Mouse (Mus musculus) brown adipose tissue, adult 24 weeks (tissue): ENCODE measurements around the gene Gm43518. TPM values are rescaled to one million over a fixed set of nuclear protein-coding genes. Genes with fewer than 3 reads are reported as not detected.

Experiments used
- H3K27ac ChIP-seq: fragments of 200-500 bp; replicated peaks from 2 replicates; pipeline ENCODE4 v1.5.1; 2012; ENCODE audit warnings: low read depth, mild to moderate bottlenecking, low read length
- H3K4me1 ChIP-seq: fragments of 200-500 bp; 2 replicates; pipeline ENCODE4 v1.6.1; 2012; ENCODE audit warnings: low read length, mixed read lengths; ENCODE audit not compliant: control insufficient read depth, insufficient read depth, insufficient read length
- H3K4me3 ChIP-seq: fragments of 200-500 bp; 2 replicates; pipeline ENCODE4 v1.5.1; 2012; ENCODE audit warnings: low read depth, mild to moderate bottlenecking, low read length, moderate library complexity; ENCODE audit not compliant: insufficient read depth
- polyA plus RNA-seq: library from polyadenylated mRNA; stranded (reverse); fragments of >200 nt; gene quantifications from 2 replicates; pipeline ENCODE4 v1.2.4, GENCODE M21; 2012; ENCODE audit not compliant: missing spikeins, insufficient read depth, insufficient read length

The Gm43518 gene
- polyA plus RNA-seq: not detected in 2 replicates

DNA sequence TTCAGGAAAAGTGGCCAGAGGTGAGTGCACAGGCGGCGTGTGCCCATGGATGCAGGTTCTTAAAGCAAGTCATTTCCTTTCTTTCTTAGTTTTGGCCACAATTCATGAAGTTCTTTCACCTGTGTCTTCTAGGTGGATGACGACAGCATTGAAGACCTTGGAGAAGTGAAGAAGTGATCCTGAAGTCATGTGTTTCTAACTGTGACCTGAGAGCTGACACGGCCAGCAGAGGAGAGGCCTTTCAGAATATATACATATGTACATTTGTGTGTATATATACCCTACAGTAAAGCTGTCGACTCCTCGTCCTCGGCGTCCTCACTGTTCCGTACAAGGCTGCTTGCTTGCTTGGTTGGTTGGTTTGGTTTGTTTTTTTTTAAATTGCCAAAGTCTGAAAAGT lies at the start of gene Gm43518:
Gene Gm43518 (plus strand): TSS at position 301 of the 400 bp plus-strand sequence.
- H3K27ac ChIP-seq: no peak within 1 kb of the TSS
- peaks cover 2% of the 10 kb centered on the region for H3K4me1 ChIP-seq
- H3K4me3 ChIP-seq: no peak within 1 kb of the TSS

DNA sequence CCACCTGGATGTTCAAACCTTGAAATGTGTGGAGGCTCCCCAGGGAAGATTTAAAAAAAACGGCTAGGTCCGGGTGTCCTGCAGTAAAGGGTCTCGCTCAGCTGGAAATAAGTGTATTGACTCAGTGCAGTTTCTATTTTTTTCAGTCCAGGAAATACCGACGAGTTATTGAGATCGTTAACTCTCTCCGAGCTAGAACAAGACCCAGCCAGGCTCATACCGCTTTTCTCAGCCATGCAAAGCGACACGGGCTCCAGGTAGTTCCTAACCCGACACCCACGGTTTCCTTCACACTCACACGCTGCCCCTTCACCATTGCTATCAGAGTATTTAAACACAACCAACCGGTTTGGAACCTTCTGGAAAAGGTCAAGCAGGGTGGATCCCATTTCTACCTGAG lies 49.2 kb upstream of the Gm43518 start:
- H3K27ac ChIP-seq: no peak overlapping the region; the same call in 1 of the 2 replicates
- H3K4me1 ChIP-seq: peaks cover 23% of the 10 kb centered on the region
- H3K4me3 ChIP-seq: peak overlapping the region; percentile 48

GRCm38 (mm10) chr5:123879928-123880327 lies 47.3 kb upstream of the Gm43518 start, which contains the start of gene Hcar1:
TSS of gene Hcar1 (minus strand) at chr5:123880020.
- H3K27ac ChIP-seq: no peak within 1 kb of the TSS; the same call in 1 of the 2 replicates
- peak within 1 kb of the TSS; percentile 48 for H3K4me3 ChIP-seq

GRCm38 (mm10) chr5:123880778-123881177 lies 46.4 kb upstream of the Gm43518 start:
- no peak overlapping the region for H3K27ac ChIP-seq
- no peak overlapping the region for H3K4me3 ChIP-seq
- H3K4me1 ChIP-seq: peaks cover 14% of the 10 kb centered on the region

More at GRCm38 (mm10) chr5:123879928-123880327, 47.3 kb upstream of the Gm43518 start, which contains the start of gene Hcar1:
- H3K4me1 ChIP-seq: peaks cover 14% of the 10 kb centered on the region

GRCm38 (mm10) chr5:123883891-123884290 lies 43.3 kb upstream of the Gm43518 start:
- Histone ChIP-seq H3K27ac (no peak overlapping the region), H3K4me1 (peaks cover 6% of the 10 kb centered on the region), H3K4me3 (no peak overlapping the region)

GRCm38 (mm10) chr5:123884332-123884731 lies 42.9 kb upstream of the Gm43518 start:
- Histone ChIP-seq H3K4me1 (peaks cover 2% of the 10 kb centered on the region), H3K27ac (no peak overlapping the region)

DNA sequence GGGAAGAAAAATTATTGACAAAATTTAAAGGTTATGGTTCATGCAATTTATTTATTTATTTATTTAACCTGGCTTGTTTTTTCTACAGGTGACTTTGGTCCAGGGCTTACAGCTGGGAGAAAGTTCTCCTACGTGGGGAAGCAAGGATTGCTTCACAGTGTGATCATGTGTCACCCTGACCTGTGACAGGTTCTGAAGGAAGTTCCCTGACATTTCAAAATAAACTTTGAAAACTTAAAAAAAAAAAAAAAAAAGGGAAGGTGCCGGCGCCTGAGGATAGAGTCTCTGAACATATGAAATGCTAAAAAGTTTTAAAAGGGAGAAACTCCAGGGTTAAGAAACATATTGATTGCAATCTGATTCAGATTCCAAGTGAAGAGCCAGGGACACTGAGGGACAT lies 40.9 kb upstream of the Gm43518 start:
- Histone ChIP-seq H3K27ac (no peak overlapping the region), H3K4me3 (no peak overlapping the region), H3K4me1 (no peaks in the 10 kb centered on the region)

More at GRCm38 (mm10) chr5:123884332-123884731, 42.9 kb upstream of the Gm43518 start:
- H3K4me3 ChIP-seq: no peak overlapping the region

GRCm38 (mm10) chr5:123890312-123890711 lies 36.9 kb upstream of the Gm43518 start:
- Histone ChIP-seq H3K4me1 (peaks cover 3% of the 10 kb centered on the region), H3K4me3 (no peak overlapping the region)

GRCm38 (mm10) chr5:123890987-123891386 lies 36.2 kb upstream of the Gm43518 start:
- Histone ChIP-seq H3K4me1 (peaks cover 3% of the 10 kb centered on the region), H3K4me3 (no peak overlapping the region), H3K27ac (no peak overlapping the region)

More at GRCm38 (mm10) chr5:123890312-123890711, 36.9 kb upstream of the Gm43518 start:
- H3K27ac ChIP-seq: no peak overlapping the region

GRCm38 (mm10) chr5:123891669-123892068 lies 35.5 kb upstream of the Gm43518 start:
- H3K4me1 ChIP-seq: peaks cover 3% of the 10 kb centered on the region
- no peak overlapping the region for H3K4me3 ChIP-seq
- H3K27ac ChIP-seq: no peak overlapping the region

GRCm38 (mm10) chr5:123893520-123893919 lies 33.7 kb upstream of the Gm43518 start:
- Histone ChIP-seq H3K27ac (no peak overlapping the region), H3K4me3 (no peak overlapping the region), H3K4me1 (peaks cover 3% of the 10 kb centered on the region)

GRCm38 (mm10) chr5:123896395-123896794 lies 30.8 kb upstream of the Gm43518 start:
- peaks cover 3% of the 10 kb centered on the region for H3K4me1 ChIP-seq
- H3K27ac ChIP-seq: no peak overlapping the region
- no peak overlapping the region for H3K4me3 ChIP-seq

GRCm38 (mm10) chr5:123897352-123897751 lies 29.9 kb upstream of the Gm43518 start:
- Histone ChIP-seq H3K4me3 (no peak overlapping the region), H3K27ac (no peak overlapping the region), H3K4me1 (no peaks in the 10 kb centered on the region)

DNA sequence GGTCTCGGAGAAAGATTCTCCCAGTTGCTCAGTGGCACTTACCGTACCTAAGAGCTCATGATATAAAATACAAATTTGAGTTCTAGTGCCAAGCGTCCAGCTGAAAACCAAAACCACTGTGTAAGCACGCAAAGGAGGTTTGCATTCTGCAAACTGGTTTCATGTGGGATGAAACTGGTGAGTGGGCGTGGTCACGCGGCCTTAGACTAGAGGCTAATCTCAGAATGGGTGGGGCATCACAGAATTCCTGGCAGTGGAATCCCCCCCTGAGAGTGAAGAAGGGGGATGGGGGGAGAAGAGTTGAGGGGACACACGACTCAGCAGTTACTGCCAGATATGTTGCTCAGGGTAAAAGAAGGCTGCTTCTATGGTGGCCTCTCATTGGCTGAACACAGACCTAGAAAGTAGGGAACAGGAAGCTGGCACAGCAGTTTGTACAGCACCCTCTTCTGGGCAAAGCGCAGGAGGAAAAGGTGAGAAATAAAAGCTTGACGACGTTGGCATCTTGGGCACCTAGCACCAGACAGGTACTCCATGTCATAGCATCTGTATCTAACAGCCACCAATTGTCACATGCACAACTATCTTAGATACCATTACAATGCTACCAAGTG lies 23.1 kb upstream of the Gm43518 start:
- H3K4me1 ChIP-seq: 0 out of 2 replicates have a peak, but pooled peaks cover 6% of the 10 kb centered on the region
- no peak overlapping the region for H3K4me3 ChIP-seq
- no peak overlapping the region for H3K27ac ChIP-seq

GRCm38 (mm10) chr5:123906146-123906975 lies 20.9 kb upstream of the Gm43518 start:
- H3K4me3 ChIP-seq: peak overlapping the region; percentile 25; the same call in 1 of the 2 replicates
- 0 out of 2 replicates have a peak, but pooled peaks cover 6% of the 10 kb centered on the region for H3K4me1 ChIP-seq
- H3K27ac ChIP-seq: no peak overlapping the region
